Mouse (Mus musculus) kidney, postnatal 25 days (tissue): Measurements from ENCODE around the gene Arl5c.

ENCODE experiments used
- DNase-seq, 2 experiments: peaks; one replicate each; pipeline ENCODE4 v3.0.0; 2021; ENCODE audit warnings: mixed read lengths in 2 of 2

The Arl5c gene

GRCm38 (mm10) chr11:97995564-97996288 is at the start of gene Arl5c:
Gene Arl5c, minus strand, starts transcription at chr11:97996181.
- peak in 1 of 2 experiments; percentile 34 for DNase-seq

GRCm38 (mm10) chr11:98045596-98045995 is 49.6 kb upstream of the Arl5c start:
- DNase-seq: no peak

GRCm38 (mm10) chr11:98044074-98044473 is 48.1 kb upstream of the Arl5c start:
- DNase-seq: no peak

GRCm38 (mm10) chr11:98042741-98043140 is 46.8 kb upstream of the Arl5c start:
- DNase-seq: peak; percentile 51 to 56

- DNase-seq: no peak
Measured at GRCm38 (mm10) chr11:98040975-98041374, 45.0 kb upstream of the Arl5c start.

GRCm38 (mm10) chr11:98037871-98038270 is 41.9 kb upstream of the Arl5c start:
- no peak for DNase-seq

- no peak for DNase-seq
Measured at GRCm38 (mm10) chr11:98035977-98036377, 40.0 kb upstream of the Arl5c start.

- DNase-seq: no peak
Measured at GRCm38 (mm10) chr11:98034840-98035239, 38.9 kb upstream of the Arl5c start.

- DNase-seq: no peak
Measured at GRCm38 (mm10) chr11:98034061-98034460, 38.1 kb upstream of the Arl5c start.

GRCm38 (mm10) chr11:98031443-98031770 is 35.4 kb upstream of the Arl5c start:
- DNase-seq: peak; percentile 71 to 88

GRCm38 (mm10) chr11:98030701-98031442 is 34.9 kb upstream of the Arl5c start:
- no peak for DNase-seq

GRCm38 (mm10) chr11:98027785-98028184 is 31.8 kb upstream of the Arl5c start:
- DNase-seq: no peak

- DNase-seq: no peak
Measured at GRCm38 (mm10) chr11:98027297-98027688, 31.3 kb upstream of the Arl5c start.

GRCm38 (mm10) chr11:98026570-98027296 is 30.8 kb upstream of the Arl5c start, which contains the start of gene Rpl19:
Gene Rpl19, plus strand, starts transcription at chr11:98026710.
- DNase-seq: peak; percentile 94 to 95

GRCm38 (mm10) chr11:98026248-98026569 is 30.2 kb upstream of the Arl5c start:
- no peak for DNase-seq

- DNase-seq: no peak
Measured at GRCm38 (mm10) chr11:98024516-98024915, 28.5 kb upstream of the Arl5c start.

GRCm38 (mm10) chr11:98022555-98023371 is 26.8 kb upstream of the Arl5c start, which contains the start of gene Cacnb1:
Gene Cacnb1, minus strand, starts transcription at chr11:98023034.
- peak; percentile 68 to 84 for DNase-seq

GRCm38 (mm10) chr11:98022253-98022554 is 26.2 kb upstream of the Arl5c start:
- DNase-seq: no peak

GRCm38 (mm10) chr11:98021565-98022252 is 25.7 kb upstream of the Arl5c start:
- DNase-seq: peak in 1 of 2 experiments; percentile 60

GRCm38 (mm10) chr11:98021118-98021517 is 25.1 kb upstream of the Arl5c start:
- DNase-seq: no peak

- no peak for DNase-seq
Measured at GRCm38 (mm10) chr11:98020710-98021109, 24.7 kb upstream of the Arl5c start.

GRCm38 (mm10) chr11:98019883-98020610 is 24.1 kb upstream of the Arl5c start:
- no peak for DNase-seq
